Mouse (Mus musculus): ENCODE measurements around the gene Lrch3. TPM values are rescaled to one million over a fixed set of nuclear protein-coding genes. Genes with fewer than 3 reads are reported as not detected.

Gene Lrch3
- polyA plus RNA-seq, 1 experiment from 2014 or later: 39.1 TPM

DNA sequence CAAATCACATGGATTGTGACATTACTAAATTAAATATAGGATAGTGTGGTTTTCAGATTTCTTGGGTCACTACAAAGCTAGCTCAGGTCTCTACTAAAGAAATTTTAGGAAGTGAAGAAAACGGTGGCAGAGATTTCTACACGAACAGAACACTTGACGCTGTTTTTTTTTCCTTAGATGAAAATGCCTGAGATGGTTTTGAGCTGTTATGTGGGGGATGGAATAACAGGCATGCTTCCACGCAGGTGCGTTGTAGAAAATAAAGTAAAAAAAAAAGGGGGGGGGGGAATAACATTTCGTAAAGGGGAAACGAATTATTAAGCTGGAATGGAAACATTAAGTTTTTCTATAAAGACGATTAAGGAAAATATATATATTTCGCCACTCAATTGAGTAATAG is 37.1 kb upstream of the Lrch3 start:
- H3K36me3 ChIP-seq (ENCODE audit: control insufficient read depth, insufficient read depth, low read length): no peaks in the 10 kb centered on the region
- no peaks in the 10 kb centered on the region for H3K9me3 ChIP-seq (ENCODE audit: control insufficient read depth, low read length)
- ATAC-seq (replicated peaks; ENCODE audit: low FRiP score) (no peak), DNase-seq (ENCODE audit: low spot score) (no peak)
- no peaks in the 10 kb centered on the region for H3K27me3 ChIP-seq (ENCODE audit: control insufficient read depth, insufficient read depth, low read length)
- H3K27ac ChIP-seq (ENCODE audit: low read depth, low read length): no peak overlapping the region
- peak overlapping the region; percentile 86; the same call in 1 of the 2 replicates for H3K9ac ChIP-seq (ENCODE audit: low read length)
- peak overlapping the region; percentile 92 for H3K4me3 ChIP-seq (ENCODE audit: low read depth, low read length)
- H3K4me1 ChIP-seq (replicated peaks; ENCODE audit: control insufficient read depth, insufficient read depth, low read length): no peaks in the 10 kb centered on the region; the same call in 1 of the 2 replicates
- H3K4me2 ChIP-seq (ENCODE audit: low read depth, low read length, severe bottlenecking): peak overlapping the region; percentile 62; the same call in 1 of the 2 replicates
- WGBS: 46% methylated on average over 9 of the region's 9 CpGs

DNA sequence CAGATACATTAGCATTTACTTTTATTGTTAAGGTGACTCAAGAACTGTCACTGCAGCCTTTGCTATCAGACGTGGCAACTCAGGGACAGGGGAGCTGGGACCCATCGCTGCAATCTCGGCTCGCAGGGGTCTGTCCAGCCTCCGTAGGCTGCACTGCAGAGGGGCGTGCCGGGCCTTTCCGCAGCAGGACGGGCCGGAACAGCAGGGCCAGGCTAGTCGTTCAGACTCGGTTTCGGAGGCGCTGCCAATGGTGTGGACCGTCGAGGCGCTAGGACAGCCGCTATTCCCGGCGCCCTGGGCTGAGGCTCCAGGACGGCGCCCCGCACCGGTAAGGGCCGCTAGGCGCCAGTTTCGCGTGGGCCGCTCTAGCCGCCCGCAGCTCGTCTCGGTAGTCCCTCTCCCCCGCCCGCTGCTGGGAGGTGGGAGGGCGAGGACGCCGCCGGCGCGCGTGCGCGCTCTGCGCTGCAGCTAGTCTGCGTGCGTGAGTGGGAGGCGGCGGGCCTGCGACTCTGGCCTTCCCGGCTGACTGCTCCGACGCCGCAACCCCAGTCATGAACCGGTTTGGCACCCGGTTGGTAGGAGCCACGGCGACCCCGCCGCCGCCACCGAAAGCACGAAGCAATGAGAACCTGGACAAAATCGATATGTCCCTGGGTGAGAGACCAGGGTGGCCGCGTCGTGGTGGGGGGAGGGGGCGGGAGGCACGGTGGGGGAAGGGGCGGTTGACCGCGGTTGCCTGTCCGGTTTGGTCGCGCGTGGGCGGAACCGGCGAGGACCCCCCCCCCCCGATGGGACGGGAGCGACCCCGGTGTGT is 36.4 kb upstream of the Lrch3 start, which contains the start of the genes Fyttd1 and Rubcn:
TSS of gene Fyttd1 (plus strand) at position 158 of the 814 bp plus-strand sequence.
TSS of gene Rubcn (minus strand) at position 424 of the 814 bp plus-strand sequence.
- H3K9ac ChIP-seq (ENCODE audit: low read length): peak within 1 kb of the TSS; percentile 86
- WGBS: under 1% methylated on average over 71 of the region's 83 CpGs
- ATAC-seq (replicated peaks; ENCODE audit: low FRiP score): peak; percentile 96

DNA sequence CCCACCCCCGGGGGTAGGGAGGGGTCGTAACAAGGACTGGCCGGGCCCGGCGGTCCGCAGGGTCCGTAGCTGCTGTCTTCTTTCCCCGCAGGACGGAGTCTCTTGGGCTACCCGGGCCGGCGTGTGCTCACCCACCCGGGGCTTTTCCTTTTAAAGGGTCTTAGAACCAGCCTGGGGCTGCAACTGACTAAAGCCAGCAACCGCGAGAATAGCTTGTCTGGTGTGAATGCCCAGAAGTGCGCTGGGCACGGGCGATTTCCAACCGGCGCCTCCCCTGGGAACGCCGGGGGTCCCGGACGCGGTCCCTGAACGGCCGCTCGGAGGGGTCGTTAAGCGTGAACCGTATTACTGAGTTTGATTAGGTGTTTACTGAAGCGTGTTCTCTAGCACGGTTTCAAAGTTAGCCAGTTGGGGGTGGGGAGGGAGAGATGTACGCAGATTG is 35.7 kb upstream of the Lrch3 start:
- H3K4me3 ChIP-seq (ENCODE audit: low read depth, low read length): peak overlapping the region; percentile 92
- H3K4me2 ChIP-seq (ENCODE audit: low read depth, low read length, severe bottlenecking): peak overlapping the region; percentile 62
- peak; percentile 65 for ATAC-seq (replicated peaks; ENCODE audit: low FRiP score)
- H3K4me1 ChIP-seq (replicated peaks; ENCODE audit: control insufficient read depth, insufficient read depth, low read length): no peaks in the 10 kb centered on the region; the same call in 1 of the 2 replicates
- H3K27me3 ChIP-seq (ENCODE audit: control insufficient read depth, insufficient read depth, low read length): no peaks in the 10 kb centered on the region
- no peaks in the 10 kb centered on the region for H3K9me3 ChIP-seq (ENCODE audit: control insufficient read depth, low read length)
- no peaks in the 10 kb centered on the region for H3K36me3 ChIP-seq (ENCODE audit: control insufficient read depth, insufficient read depth, low read length)
- no peak overlapping the region for H3K27ac ChIP-seq (ENCODE audit: low read depth, low read length)
- DNase-seq (ENCODE audit: low spot score): no peak
- WGBS: under 1% methylated on average over 32 of the region's 34 CpGs
- H3K9ac ChIP-seq (ENCODE audit: low read length): peak overlapping the region; percentile 86

More for the DNA sequence above, 36.4 kb upstream of the Lrch3 start, which contains the start of the genes Fyttd1 and Rubcn:
- Histone ChIP-seq H3K9me3 (ENCODE audit: control insufficient read depth, low read length) (no peaks in the 10 kb centered on the region), H3K27me3 (ENCODE audit: control insufficient read depth, insufficient read depth, low read length) (no peaks in the 10 kb centered on the region), H3K4me1 (replicated peaks; ENCODE audit: control insufficient read depth, insufficient read depth, low read length) (no peaks in the 10 kb centered on the region; the same call in 1 of the 2 replicates), H3K4me3 (ENCODE audit: low read depth, low read length) (peak within 1 kb of the TSS; percentile 92), H3K27ac (ENCODE audit: low read depth, low read length) (peak within 1 kb of the TSS; percentile 63; the same call in 1 of the 2 replicates), H3K36me3 (ENCODE audit: control insufficient read depth, insufficient read depth, low read length) (no peaks in the 10 kb centered on the region), H3K4me2 (ENCODE audit: low read depth, low read length, severe bottlenecking) (peak within 1 kb of the TSS; percentile 62)
- peak; percentile 98 for DNase-seq (ENCODE audit: low spot score)

DNA sequence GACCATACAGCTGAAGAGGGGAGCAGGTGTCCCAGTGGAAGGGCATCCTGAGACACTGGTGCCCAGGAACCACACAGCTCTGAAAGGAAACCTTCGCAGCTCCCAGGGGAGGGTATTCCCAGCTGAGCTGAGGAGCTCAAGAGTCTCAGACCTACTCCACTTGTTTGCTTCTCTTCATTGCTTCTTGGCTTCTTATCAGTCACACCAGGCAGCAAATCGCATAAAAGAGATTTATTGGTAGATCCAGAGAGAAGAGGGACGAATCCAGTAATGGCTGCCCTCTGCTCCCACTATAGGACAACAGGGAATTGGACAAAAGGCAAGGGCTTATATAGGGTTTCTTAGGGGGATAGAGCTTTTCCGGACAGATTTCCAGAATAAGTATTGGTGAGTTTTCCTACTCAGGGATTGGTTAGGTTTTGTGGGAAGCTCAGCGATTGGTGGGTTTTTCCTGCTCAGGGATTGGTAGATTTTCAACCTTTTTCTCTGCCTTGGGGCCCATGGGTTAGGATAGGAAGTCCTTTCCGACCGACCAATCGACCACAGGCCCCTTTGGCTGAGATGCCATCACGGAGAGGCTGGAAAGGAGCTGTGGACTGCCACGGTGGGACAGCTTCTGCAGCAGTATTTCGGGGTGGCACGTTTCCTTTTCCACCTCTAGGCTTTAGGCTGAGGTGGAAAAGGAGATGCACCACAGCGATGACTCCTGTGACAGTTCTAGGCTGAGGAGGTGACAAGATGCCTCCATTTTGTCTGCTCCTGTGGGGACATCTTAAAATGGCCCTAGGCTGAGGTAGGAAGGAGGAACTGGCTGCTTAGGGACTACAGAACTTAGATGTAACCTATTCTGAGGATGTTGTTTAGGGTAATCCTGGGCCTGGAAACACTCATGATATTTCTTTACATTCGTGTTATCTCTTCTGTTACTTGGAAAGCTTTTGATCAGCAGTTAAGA is 34.7 kb upstream of the Lrch3 start:
- Histone ChIP-seq H3K9me3 (ENCODE audit: control insufficient read depth, low read length) (no peaks in the 10 kb centered on the region), H3K27me3 (ENCODE audit: control insufficient read depth, insufficient read depth, low read length) (no peaks in the 10 kb centered on the region), H3K4me2 (ENCODE audit: low read depth, low read length, severe bottlenecking) (peak overlapping the region; percentile 62; the same call in 1 of the 2 replicates), H3K4me1 (replicated peaks; ENCODE audit: control insufficient read depth, insufficient read depth, low read length) (no peaks in the 10 kb centered on the region; the same call in 1 of the 2 replicates), H3K4me3 (ENCODE audit: low read depth, low read length) (peak overlapping the region; percentile 92; the same call in 1 of the 2 replicates), H3K9ac (ENCODE audit: low read length) (peak overlapping the region; percentile 86; the same call in 1 of the 2 replicates), H3K27ac (ENCODE audit: low read depth, low read length) (no peak overlapping the region), H3K36me3 (ENCODE audit: control insufficient read depth, insufficient read depth, low read length) (no peaks in the 10 kb centered on the region)
- DNase-seq (ENCODE audit: low spot score) (no peak), ATAC-seq (replicated peaks; ENCODE audit: low FRiP score) (no peak)
- 88% methylated on average over 14 of the region's 14 CpGs for WGBS

DNA sequence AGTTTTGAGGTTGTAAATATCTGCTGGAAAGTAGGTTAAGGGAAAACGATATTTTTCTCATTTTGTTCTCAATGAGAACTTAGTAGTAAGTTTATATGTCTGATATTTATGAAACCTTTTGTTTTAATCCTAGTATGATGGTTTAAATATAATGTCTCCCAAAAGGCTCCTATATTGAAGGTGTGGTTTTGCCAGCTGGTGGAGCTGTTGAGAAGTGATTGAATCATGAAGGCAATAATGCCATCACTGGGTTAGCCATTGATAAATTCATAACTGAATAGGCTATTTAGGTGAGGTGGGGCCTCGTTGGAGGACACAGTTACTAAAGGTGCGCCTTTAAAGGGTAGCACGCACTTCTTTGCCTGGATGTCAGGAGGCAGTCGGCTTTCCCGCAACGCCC is 32.4 kb upstream of the Lrch3 start:
- no peak for ATAC-seq (replicated peaks; ENCODE audit: low FRiP score)
- Histone ChIP-seq H3K27ac (ENCODE audit: low read depth, low read length) (no peak overlapping the region), H3K27me3 (ENCODE audit: control insufficient read depth, insufficient read depth, low read length) (no peaks in the 10 kb centered on the region), H3K36me3 (ENCODE audit: control insufficient read depth, insufficient read depth, low read length) (no peaks in the 10 kb centered on the region), H3K4me2 (ENCODE audit: low read depth, low read length, severe bottlenecking) (no peak overlapping the region), H3K4me3 (ENCODE audit: low read depth, low read length) (no peak overlapping the region), H3K9me3 (ENCODE audit: control insufficient read depth, low read length) (no peaks in the 10 kb centered on the region), H3K9ac (ENCODE audit: low read length) (no peak overlapping the region), H3K4me1 (replicated peaks; ENCODE audit: control insufficient read depth, insufficient read depth, low read length) (no peaks in the 10 kb centered on the region; the same call in 1 of the 2 replicates)
- WGBS: 82% methylated on average over 7 of the region's 7 CpGs
- DNase-seq (ENCODE audit: low spot score): no peak

DNA sequence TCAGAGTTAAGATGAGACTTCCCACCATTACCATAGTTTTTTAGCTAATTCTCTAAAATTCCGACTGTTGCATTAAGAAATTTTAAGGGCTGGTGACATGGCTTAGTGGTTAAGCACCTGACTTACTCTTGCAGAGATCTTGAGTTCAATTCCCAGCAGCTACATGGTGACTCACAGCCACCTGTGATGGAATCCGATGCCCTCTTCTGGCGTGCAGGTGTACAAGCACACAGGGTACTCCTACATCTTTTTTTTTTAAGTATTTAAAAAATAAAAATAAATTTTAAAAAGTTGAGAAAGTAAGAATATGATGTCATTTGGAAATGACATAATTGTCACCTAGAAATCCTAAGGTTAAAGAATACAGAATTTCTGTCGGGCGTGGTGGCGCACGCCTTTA is 25.9 kb upstream of the Lrch3 start:
- Histone ChIP-seq H3K4me1 (replicated peaks; ENCODE audit: control insufficient read depth, insufficient read depth, low read length) (no peaks in the 10 kb centered on the region), H3K27me3 (ENCODE audit: control insufficient read depth, insufficient read depth, low read length) (no peaks in the 10 kb centered on the region), H3K9ac (ENCODE audit: low read length) (no peak overlapping the region), H3K4me2 (ENCODE audit: low read depth, low read length, severe bottlenecking) (no peak overlapping the region), H3K4me3 (ENCODE audit: low read depth, low read length) (no peak overlapping the region), H3K27ac (ENCODE audit: low read depth, low read length) (no peak overlapping the region), H3K36me3 (ENCODE audit: control insufficient read depth, insufficient read depth, low read length) (peaks cover 7% of the 10 kb centered on the region), H3K9me3 (ENCODE audit: control insufficient read depth, low read length) (no peaks in the 10 kb centered on the region)
- ATAC-seq (replicated peaks; ENCODE audit: low FRiP score) (no peak), DNase-seq (ENCODE audit: low spot score) (no peak)
- 85% methylated on average over 7 of the region's 7 CpGs for WGBS

DNA sequence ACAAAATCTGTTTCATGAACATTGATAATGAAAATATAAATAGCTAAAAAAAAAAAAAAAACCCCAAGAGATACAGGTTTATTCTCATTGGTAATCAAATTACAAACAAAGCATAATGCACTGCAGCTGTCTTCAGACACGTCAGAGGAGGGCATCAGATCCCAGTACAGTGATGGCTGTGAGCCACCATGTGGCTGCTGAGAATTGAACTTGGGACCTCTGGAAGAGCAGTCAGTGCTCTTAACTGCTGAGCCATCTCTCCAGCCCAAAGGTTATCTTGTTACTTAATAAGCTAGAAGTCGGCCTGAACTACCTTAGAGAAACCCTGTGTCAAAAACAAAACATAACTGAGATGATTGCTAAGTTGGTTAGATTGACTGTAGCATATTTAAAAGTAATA is 24.0 kb upstream of the Lrch3 start:
- Histone ChIP-seq H3K4me2 (ENCODE audit: low read depth, low read length, severe bottlenecking) (no peak overlapping the region), H3K4me1 (replicated peaks; ENCODE audit: control insufficient read depth, insufficient read depth, low read length) (no peaks in the 10 kb centered on the region), H3K9ac (ENCODE audit: low read length) (no peak overlapping the region), H3K9me3 (ENCODE audit: control insufficient read depth, low read length) (no peaks in the 10 kb centered on the region), H3K27me3 (ENCODE audit: control insufficient read depth, insufficient read depth, low read length) (no peaks in the 10 kb centered on the region), H3K36me3 (ENCODE audit: control insufficient read depth, insufficient read depth, low read length) (peaks cover 7% of the 10 kb centered on the region), H3K27ac (ENCODE audit: low read depth, low read length) (no peak overlapping the region), H3K4me3 (ENCODE audit: low read depth, low read length) (no peak overlapping the region)
- no peak for ATAC-seq (replicated peaks; ENCODE audit: low FRiP score)
- DNase-seq (ENCODE audit: low spot score): no peak
- 74% methylated on average over 2 of the region's 2 CpGs for WGBS

DNA sequence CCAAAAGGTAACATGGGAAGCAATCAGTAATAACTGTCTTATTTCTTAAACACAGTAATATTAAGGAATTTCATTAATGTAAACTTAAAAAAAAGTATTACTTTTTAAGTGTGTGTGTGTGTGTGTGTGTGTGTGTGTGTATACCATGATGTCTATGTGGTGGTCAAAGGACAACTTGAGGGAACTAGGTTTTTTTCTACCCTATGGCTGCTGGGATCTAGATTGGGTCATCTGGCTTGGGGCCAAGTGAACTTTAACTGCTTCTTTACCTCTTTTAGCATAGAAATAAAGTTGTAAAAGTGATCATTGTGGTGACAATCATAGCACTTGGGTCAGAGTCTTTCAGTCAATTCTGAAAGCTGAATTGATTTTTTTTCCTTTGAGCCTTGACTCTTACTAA is 17.8 kb upstream of the Lrch3 start:
- no peak for DNase-seq (ENCODE audit: low spot score)
- no peak for ATAC-seq (replicated peaks; ENCODE audit: low FRiP score)
- no peaks in the 10 kb centered on the region for H3K4me1 ChIP-seq (replicated peaks; ENCODE audit: control insufficient read depth, insufficient read depth, low read length)
- H3K9me3 ChIP-seq (ENCODE audit: control insufficient read depth, low read length): no peaks in the 10 kb centered on the region
- H3K4me2 ChIP-seq (ENCODE audit: low read depth, low read length, severe bottlenecking): no peak overlapping the region
- H3K27ac ChIP-seq (ENCODE audit: low read depth, low read length): no peak overlapping the region
- peaks cover 4% of the 10 kb centered on the region; the same call in 1 of the 2 replicates for H3K36me3 ChIP-seq (ENCODE audit: control insufficient read depth, insufficient read depth, low read length)
- no peak overlapping the region for H3K9ac ChIP-seq (ENCODE audit: low read length)
- H3K4me3 ChIP-seq (ENCODE audit: low read depth, low read length): no peak overlapping the region
- H3K27me3 ChIP-seq (ENCODE audit: control insufficient read depth, insufficient read depth, low read length): no peaks in the 10 kb centered on the region

All from forebrain, embryonic 11.5 days (tissue).